Mouse (Mus musculus) MEL (cell line): ENCODE data around the gene Fasn. TPM values are rescaled to one million over a fixed set of nuclear protein-coding genes. Genes with fewer than 3 reads are reported as not detected.

Source experiments
- DNase-seq: peaks from one replicate; pipeline ENCODE4 v3.0.0; 2011; ENCODE audit warnings: low read depth, low spot score
- H3K27ac ChIP-seq: 2 replicates; pipeline ENCODE4 v1.5.1; 2012; ENCODE audit warnings: low read depth, mild to moderate bottlenecking, control low read depth, low read length, moderate library complexity; ENCODE audit not compliant: control insufficient read depth
- H3K27me3 ChIP-seq, 2 experiments: fragments of 150-350 bp in 1 of 2; sonication (generic) in 1 of 2; 2 replicates each; pipeline ENCODE4 v1.6.1; 2012; ENCODE audit warnings: low read length in 2 of 2, mild to moderate bottlenecking in 2 of 2, improper control_type of control experiment in 1 of 2, moderate library complexity in 1 of 2; ENCODE audit not compliant: insufficient read depth in 2 of 2, control insufficient read depth in 1 of 2
- H3K36me3 ChIP-seq, 2 experiments: 2 replicates each; pipeline ENCODE4 v1.6.1; 2012 to 2014; ENCODE audit warnings: low read length in 2 of 2, improper control_type of control experiment in 1 of 2, inconsistent platforms in 1 of 2, mild to moderate bottlenecking in 1 of 2; ENCODE audit not compliant: insufficient read depth in 2 of 2, control insufficient read depth in 1 of 2
- H3K4me1 ChIP-seq, 2 experiments: fragments of 150-350 bp in 1 of 2; sonication (generic) in 1 of 2; 2 replicates each; pipeline ENCODE4 v1.6.1; 2012; ENCODE audit warnings: low read length in 2 of 2, improper control_type of control experiment in 1 of 2, mild to moderate bottlenecking in 1 of 2; ENCODE audit not compliant: insufficient read depth in 2 of 2, control insufficient read depth in 1 of 2
- H3K4me3 ChIP-seq, 2 experiments: fragments of 150-350 bp in 1 of 2; sonication (generic) in 1 of 2; 2 replicates each; pipeline ENCODE4 v1.5.1; 2012; ENCODE audit warnings: low read depth in 2 of 2, low read length in 2 of 2, mild to moderate bottlenecking in 2 of 2, moderate library complexity in 2 of 2, control low read depth in 1 of 2, improper control_type of control experiment in 1 of 2; ENCODE audit not compliant: control insufficient read depth in 1 of 2, insufficient read depth in 1 of 2
- H3K79me2 ChIP-seq: 2 replicates; pipeline ENCODE4 v1.6.1; 2012; ENCODE audit warnings: mild to moderate bottlenecking, low read length, moderate library complexity; ENCODE audit not compliant: control insufficient read depth, poor library complexity, insufficient read depth
- H3K9ac ChIP-seq: 2 replicates; pipeline ENCODE4 v1.6.1; 2012; ENCODE audit warnings: low read depth, mild to moderate bottlenecking, control low read depth, low read length, moderate library complexity; ENCODE audit not compliant: control insufficient read depth, poor library complexity, severe bottlenecking
- H3K9me3 ChIP-seq: fragments of 150-350 bp; sonication (generic); replicated peaks from 2 replicates; pipeline ENCODE4 v1.6.1; 2012; ENCODE audit warnings: mild to moderate bottlenecking, low read length, improper control_type of control experiment, moderate library complexity; ENCODE audit not compliant: insufficient read depth
- BHLHE40 ChIP-seq: IDR thresholded peaks from 2 replicates; pipeline ENCODE4 v1.6.1; 2012; ENCODE audit warnings: low read depth, mild to moderate bottlenecking, inconsistent platforms, low read length, improper control_type of control experiment, borderline replicate concordance
- CTCF ChIP-seq, 3 experiments: IDR thresholded peaks in 2 of 3; conservative IDR thresholded peaks in 1 of 3; 2 replicates each; pipeline ENCODE4 v1.5.1; 2011 to 2012; ENCODE audit warnings: low read length in 3 of 3, low read depth in 2 of 3, mild to moderate bottlenecking in 2 of 3, improper control_type of control experiment in 1 of 3, inconsistent platforms in 1 of 3, mixed read lengths in 1 of 3, moderate library complexity in 1 of 3; ENCODE audit not compliant: control insufficient read depth in 1 of 3, insufficient read depth in 1 of 3, poor library complexity in 1 of 3, severe bottlenecking in 1 of 3
- E2F4 ChIP-seq: IDR thresholded peaks from 2 replicates; pipeline ENCODE4 v1.6.1; 2011; ENCODE audit warnings: low read depth, low read length, improper control_type of control experiment, borderline replicate concordance
- ELF1 ChIP-seq: IDR thresholded peaks from 2 replicates; pipeline ENCODE4 v1.6.1; 2014; ENCODE audit warnings: low read depth, mild to moderate bottlenecking, inconsistent platforms, low read length, improper control_type of control experiment, moderate library complexity
- EP300 ChIP-seq, 2 experiments: IDR thresholded peaks; 2 replicates each; pipeline ENCODE4 v1.6.1; 2011; ENCODE audit warnings: improper control_type of control experiment in 2 of 2, low read length in 2 of 2, low read depth in 1 of 2, mild to moderate bottlenecking in 1 of 2
- HCFC1 ChIP-seq: IDR thresholded peaks from 2 replicates; pipeline ENCODE4 v1.6.1; 2012; ENCODE audit warnings: low read depth, mild to moderate bottlenecking, inconsistent platforms, low read length, improper control_type of control experiment, moderate library complexity
- JUND ChIP-seq: IDR thresholded peaks from 2 replicates; pipeline ENCODE4 v1.6.1; 2011; ENCODE audit warnings: low read depth, mild to moderate bottlenecking, improper control_type of control experiment, low read length
- KAT2A ChIP-seq: conservative IDR thresholded peaks from 2 replicates; pipeline ENCODE4 v1.6.1; 2012; ENCODE audit warnings: low read depth, low read length, improper control_type of control experiment, inconsistent platforms
- MAFK ChIP-seq: IDR thresholded peaks from 2 replicates; pipeline ENCODE4 v1.6.1; 2011; ENCODE audit warnings: low read depth, mild to moderate bottlenecking, low read length, improper control_type of control experiment, borderline replicate concordance
- MEF2A ChIP-seq: IDR thresholded peaks from 2 replicates; pipeline ENCODE4 v1.6.1; 2014; ENCODE audit warnings: low read depth, mild to moderate bottlenecking, inconsistent platforms, low read length, improper control_type of control experiment; ENCODE audit not compliant: poor library complexity, insufficient replicate concordance, severe bottlenecking; ENCODE audit errors: extremely low read depth
- MXI1 ChIP-seq: IDR thresholded peaks from 2 replicates; pipeline ENCODE4 v1.6.1; 2011; ENCODE audit warnings: mild to moderate bottlenecking, low read depth, low read length, improper control_type of control experiment
- MYB ChIP-seq: IDR thresholded peaks from 2 replicates; pipeline ENCODE4 v1.6.1; 2011; ENCODE audit warnings: mild to moderate bottlenecking, low read depth, low read length, improper control_type of control experiment
- MYC ChIP-seq: IDR thresholded peaks from 2 replicates; pipeline ENCODE4 v1.6.1; 2011; ENCODE audit warnings: low read depth, mild to moderate bottlenecking, low read length, improper control_type of control experiment, moderate library complexity
- NELFE ChIP-seq: IDR thresholded peaks from 2 replicates; pipeline ENCODE4 v1.6.1; 2011; ENCODE audit warnings: low read depth, low read length, improper control_type of control experiment
- NRF1 ChIP-seq: IDR thresholded peaks from 2 replicates; pipeline ENCODE4 v1.6.1; 2014; ENCODE audit warnings: low read depth, mild to moderate bottlenecking, inconsistent platforms, low read length, improper control_type of control experiment, moderate library complexity; ENCODE audit not compliant: poor library complexity, insufficient read depth, severe bottlenecking
- POLR2A ChIP-seq, 2 experiments: IDR thresholded peaks; 2 replicates each; pipeline ENCODE4 v1.6.1; 2011 to 2012; ENCODE audit warnings: low read length in 2 of 2, mild to moderate bottlenecking in 2 of 2, control low read depth in 1 of 2, improper control_type of control experiment in 1 of 2, low read depth in 1 of 2, moderate library complexity in 1 of 2; ENCODE audit not compliant: control insufficient read depth in 1 of 2, insufficient read depth in 1 of 2, poor library complexity in 1 of 2
- RCOR1 ChIP-seq: IDR thresholded peaks from 2 replicates; pipeline ENCODE4 v1.6.1; 2012; ENCODE audit warnings: low read depth, mild to moderate bottlenecking, inconsistent platforms, low read length, improper control_type of control experiment
- TAL1 ChIP-seq: IDR thresholded peaks from 2 replicates; pipeline ENCODE4 v1.6.1; 2012; ENCODE audit warnings: mild to moderate bottlenecking, inconsistent platforms, low read length, moderate library complexity, mixed read lengths
- TCF12 ChIP-seq: IDR thresholded peaks from 2 replicates; pipeline ENCODE4 v1.6.1; 2014; ENCODE audit warnings: low read depth, mild to moderate bottlenecking, inconsistent platforms, low read length, improper control_type of control experiment, moderate library complexity
- UBTF ChIP-seq: IDR thresholded peaks from 2 replicates; pipeline ENCODE4 v1.6.1; 2012; ENCODE audit warnings: low read depth, mild to moderate bottlenecking, inconsistent platforms, low read length, improper control_type of control experiment, moderate library complexity, borderline replicate concordance; ENCODE audit not compliant: insufficient read depth
- USF1 ChIP-seq: IDR thresholded peaks from 2 replicates; pipeline ENCODE4 v1.6.1; 2014; ENCODE audit warnings: low read depth, mild to moderate bottlenecking, inconsistent platforms, low read length, improper control_type of control experiment, moderate library complexity
- USF2 ChIP-seq, 2 experiments: IDR thresholded peaks; 2 replicates each; pipeline ENCODE4 v1.6.1; 2011 to 2012; ENCODE audit warnings: improper control_type of control experiment in 2 of 2, low read length in 2 of 2, borderline replicate concordance in 1 of 2, inconsistent platforms in 1 of 2, low read depth in 1 of 2, mild to moderate bottlenecking in 1 of 2; ENCODE audit not compliant: insufficient read depth in 1 of 2
- ZC3H11A ChIP-seq: IDR thresholded peaks from 2 replicates; pipeline ENCODE4 v1.6.1; 2012; ENCODE audit warnings: low read depth, mild to moderate bottlenecking, inconsistent platforms, low read length, improper control_type of control experiment
- ZNF384 ChIP-seq: IDR thresholded peaks from 2 replicates; pipeline ENCODE4 v1.6.1; 2012; ENCODE audit warnings: low read depth, mild to moderate bottlenecking, inconsistent platforms, low read length, improper control_type of control experiment
- polyA plus RNA-seq, 2 experiments: library from polyadenylated mRNA; stranded (reverse) in 1 of 2; unstranded in 1 of 2; fragments of >175 nt in 1 of 2; fragments of >200 nt in 1 of 2; gene quantifications; 2 replicates each; pipeline versions ENCODE4 v1.2.1 to v1.2.4; 2012; ENCODE audit warnings: low replicate concordance in 2 of 2, low read depth in 1 of 2; ENCODE audit not compliant: insufficient read length in 2 of 2, insufficient read depth in 1 of 2, missing spikeins in 1 of 2
- total RNA-seq: library from RNA; depleted of rRNA; stranded (reverse); fragments of 300-350 nt; gene quantifications from 2 replicates; pipeline ENCODE4 v1.2.3, GENCODE M21; 2012

The Fasn gene
- total and polyA plus RNA-seq, 3 experiments = 256 to 342 (median 313) TPM

GRCm38 (mm10) chr11:120844329-120844728 lies 20.0 kb upstream of the Fasn start:
- Histone ChIP-seq H3K4me1 (no peaks in the 10 kb centered on the region), H3K9me3 (no peaks in the 10 kb centered on the region), H3K4me3 (no peak overlapping the region), H3K9ac (no peak overlapping the region), H3K27me3 (no peaks in the 10 kb centered on the region), H3K36me3 (no peaks in the 10 kb centered on the region), H3K27ac (no peak overlapping the region), H3K79me2 (no peaks in the 10 kb centered on the region)
- TF ChIP-seq ZNF384 (peak; percentile 63), POLR2A (IDR thresholded peaks at IDR 0.05; ENCODE audit: control insufficient read depth in 1 of 2, insufficient read depth in 1 of 2, low read depth in 1 of 2, low read length in 2 of 2, poor library complexity in 1 of 2) (no peak), USF1 (peak; percentile 22; the same call in 1 of the 2 replicates), MYC (no peak), NRF1 (no peak), UBTF (no peak), ZC3H11A (no peak), KAT2A (no peak), MAFK (no peak), MXI1 (no peak), E2F4 (no peak), HCFC1 (no peak), USF2 (IDR thresholded peaks at IDR 0.05; ENCODE audit: borderline replicate concordance in 1 of 2, insufficient read depth in 1 of 2, low read depth in 1 of 2, low read length in 2 of 2) (no peak), EP300 (IDR thresholded peaks at IDR 0.05; ENCODE audit: low read depth in 1 of 2, low read length in 2 of 2) (no peak)
- DNase-seq = no peak

DNA sequence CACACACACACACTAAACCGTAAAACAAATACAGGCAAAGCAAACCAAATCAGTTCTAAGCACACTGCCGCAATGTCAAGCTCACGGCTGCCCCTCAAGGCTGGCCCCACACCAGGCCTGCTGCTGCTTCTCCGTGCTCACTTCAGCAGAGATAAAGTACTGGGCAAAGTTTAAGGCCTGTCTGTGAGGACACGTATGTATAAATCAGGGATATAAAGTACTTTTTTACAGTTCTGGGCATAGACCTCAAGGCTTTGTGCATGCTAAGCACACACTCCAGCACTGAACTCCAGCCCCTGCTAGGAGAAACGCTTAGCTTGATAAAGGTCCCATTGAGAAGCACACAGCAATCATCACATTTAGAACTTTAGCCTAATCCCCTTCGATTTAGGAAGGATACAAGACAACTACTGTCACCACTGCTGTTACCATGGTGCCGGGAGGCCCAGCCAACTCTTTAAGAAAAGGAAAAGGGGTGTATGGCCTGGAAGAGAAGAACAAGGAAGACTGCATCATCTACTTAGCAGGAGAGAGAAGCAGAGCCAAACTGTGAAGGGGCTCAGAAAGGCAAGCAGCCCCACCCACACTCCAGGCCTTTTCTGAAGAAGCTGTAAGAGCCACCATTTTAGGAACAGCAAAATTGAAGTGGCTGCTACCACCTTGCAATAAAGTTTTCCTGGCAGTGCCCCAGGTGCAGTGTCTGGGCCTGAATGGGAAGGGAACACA lies 9.4 kb upstream of the Fasn start:
- Histone ChIP-seq H3K27me3 (no peaks in the 10 kb centered on the region), H3K4me3 (no peak overlapping the region), H3K27ac (no peak overlapping the region), H3K36me3 (peaks cover 0 to 2% of the 10 kb centered on the region in 2 experiments; a peak in 1 of 4 replicates), H3K9ac (no peak overlapping the region), H3K4me1 (peaks cover 0 to 3% of the 10 kb centered on the region in 2 experiments; a peak in 1 of 4 replicates), H3K9me3 (no peaks in the 10 kb centered on the region)
- TF ChIP-seq EP300 (IDR thresholded peaks at IDR 0.05; ENCODE audit: low read depth in 1 of 2, low read length in 2 of 2) (no peak), CTCF (IDR thresholded peaks at IDR 0.05 in 2 of 3, conservative IDR thresholded peaks at IDR 0.05 in 1 of 3; ENCODE audit: control insufficient read depth in 1 of 3, insufficient read depth in 1 of 3, low read depth in 2 of 3, low read length in 3 of 3, poor library complexity in 1 of 3, severe bottlenecking in 1 of 3) (no peak), TCF12 (no peak), MEF2A (no peak), USF2 (IDR thresholded peaks at IDR 0.05; ENCODE audit: borderline replicate concordance in 1 of 2, insufficient read depth in 1 of 2, low read depth in 1 of 2, low read length in 2 of 2) (no peak), HCFC1 (no peak), MYB (no peak), POLR2A (IDR thresholded peaks at IDR 0.05; ENCODE audit: control insufficient read depth in 1 of 2, insufficient read depth in 1 of 2, low read depth in 1 of 2, low read length in 2 of 2, poor library complexity in 1 of 2) (no peak), BHLHE40 (no peak), JUND (no peak), RCOR1 (no peak), TAL1 (no peak), ELF1 (no peak), NELFE (no peak), MAFK (no peak)
- TF ChIP-seq, all 39 proteins: peak for 0
- no peaks in the 10 kb centered on the region for H3K79me2 ChIP-seq
- DNase-seq = no peak
